Mouse (Mus musculus) naive thymus-derived CD4-positive, alpha-beta T cell, adult 2 months (primary cell): ENCODE data around the gene Cks1b.

ENCODE experiments used
- DNase-seq: peaks from one replicate; pipeline ENCODE4 v3.0.0-alpha.2; 2011; ENCODE audit warnings: low read depth

Cks1b gene

DNA sequence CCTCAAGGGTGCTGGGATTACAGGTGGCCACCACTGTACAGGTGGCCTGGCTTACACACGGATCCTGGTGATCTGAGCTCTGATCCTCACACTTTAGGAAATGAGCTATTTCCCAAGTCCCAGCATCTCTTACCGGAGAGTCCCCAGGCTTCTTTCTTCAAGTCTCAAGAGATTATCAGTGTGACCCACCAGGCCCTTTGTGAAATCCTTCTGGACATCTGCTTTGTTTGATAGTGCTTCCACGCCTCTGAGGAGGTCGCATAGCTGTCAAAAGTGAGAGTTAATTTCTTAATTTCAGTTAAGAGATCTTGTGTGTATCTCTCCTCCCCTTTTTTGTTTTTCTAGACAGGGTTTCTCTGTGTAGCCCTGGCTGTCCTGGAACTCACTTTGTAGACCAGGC, 7.7 kb upstream of the Cks1b start:
- no peak for DNase-seq

DNA sequence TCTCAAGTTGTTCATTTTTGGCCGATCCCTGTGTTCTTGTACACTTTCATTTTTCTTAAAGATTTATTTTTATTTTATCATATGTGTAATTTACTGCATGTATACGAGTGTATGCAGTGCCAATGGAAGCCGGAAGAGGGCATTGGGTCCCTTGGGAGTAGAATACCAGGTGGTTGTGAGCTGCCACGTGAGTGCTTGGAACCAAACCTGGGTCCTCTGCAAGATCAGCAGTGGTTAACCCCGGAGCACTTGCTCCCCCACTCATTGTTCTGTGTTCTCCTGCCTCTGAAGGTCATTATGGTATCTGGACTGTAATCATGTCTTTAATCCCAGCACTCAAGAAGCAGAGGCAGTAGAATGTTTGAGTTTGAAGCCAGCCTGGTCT, 7.0 kb upstream of the Cks1b start:
- DNase-seq: no peak

DNA sequence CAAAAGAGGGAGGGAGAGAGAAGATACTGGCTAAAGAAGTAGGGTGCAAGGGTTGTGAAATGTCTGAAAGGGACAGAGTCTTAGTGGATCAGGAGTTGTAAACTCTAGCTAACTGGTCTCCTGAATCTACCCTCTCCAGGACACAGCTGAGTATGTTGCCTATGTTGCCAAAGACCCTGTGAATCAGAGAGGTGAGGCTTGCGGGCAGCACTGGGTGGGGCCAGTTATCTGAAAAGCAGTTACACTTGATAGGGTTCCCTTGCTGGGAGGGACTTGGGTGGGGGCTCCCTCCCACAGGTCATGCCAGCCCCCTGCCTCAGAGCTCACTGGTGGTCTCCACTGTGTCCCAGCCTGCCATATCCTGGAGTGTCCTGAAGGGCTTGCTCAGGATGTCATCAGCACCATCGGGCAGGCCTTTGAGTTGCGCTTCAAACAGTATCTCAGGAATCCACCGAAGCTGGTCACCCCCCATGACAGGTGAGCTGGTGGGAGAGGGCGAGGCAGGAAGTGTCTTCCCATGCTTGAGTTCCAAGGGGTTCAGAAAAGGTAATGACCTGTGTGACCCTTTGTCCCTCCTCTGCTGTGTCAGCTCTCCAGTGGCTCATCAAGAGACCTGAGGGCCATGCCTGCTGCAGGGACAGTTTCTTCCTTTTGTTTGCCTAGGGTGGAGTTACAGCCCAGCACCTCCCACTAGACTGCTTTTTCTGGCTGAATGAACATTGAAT, 6.4 kb upstream of the Cks1b start:
- DNase-seq: no peak

DNA sequence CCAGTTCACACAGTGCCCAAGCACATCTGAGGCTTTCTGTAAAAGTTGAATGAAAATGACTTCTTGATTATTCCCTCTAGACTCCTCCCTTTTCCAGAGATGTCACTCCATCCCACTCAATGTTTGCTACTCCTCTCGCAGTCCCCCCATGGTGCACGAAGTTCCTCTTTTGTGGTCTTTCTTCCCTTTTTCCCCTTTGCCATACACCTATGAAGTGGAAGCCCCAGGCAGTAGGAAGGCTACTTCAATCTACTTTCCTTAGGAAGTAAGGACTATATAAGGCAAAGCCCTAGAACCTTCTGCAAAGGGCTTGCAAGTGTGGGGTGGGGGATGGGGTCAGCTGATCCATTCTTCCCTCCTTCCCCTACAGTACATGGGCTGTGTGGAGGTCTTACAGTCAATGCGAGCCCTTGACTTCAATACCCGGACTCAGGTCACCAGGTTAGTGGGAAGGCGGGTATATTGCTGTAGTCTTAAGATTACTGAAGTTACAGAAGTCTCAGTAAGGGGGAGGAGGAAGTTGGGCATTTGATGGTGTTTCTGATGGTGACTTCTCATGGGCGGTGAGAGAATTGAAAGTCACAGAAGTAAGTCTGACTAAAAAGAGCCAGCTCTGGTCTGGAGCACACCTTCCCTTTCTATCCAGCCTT, 4.5 kb upstream of the Cks1b start:
- DNase-seq: no peak

DNA sequence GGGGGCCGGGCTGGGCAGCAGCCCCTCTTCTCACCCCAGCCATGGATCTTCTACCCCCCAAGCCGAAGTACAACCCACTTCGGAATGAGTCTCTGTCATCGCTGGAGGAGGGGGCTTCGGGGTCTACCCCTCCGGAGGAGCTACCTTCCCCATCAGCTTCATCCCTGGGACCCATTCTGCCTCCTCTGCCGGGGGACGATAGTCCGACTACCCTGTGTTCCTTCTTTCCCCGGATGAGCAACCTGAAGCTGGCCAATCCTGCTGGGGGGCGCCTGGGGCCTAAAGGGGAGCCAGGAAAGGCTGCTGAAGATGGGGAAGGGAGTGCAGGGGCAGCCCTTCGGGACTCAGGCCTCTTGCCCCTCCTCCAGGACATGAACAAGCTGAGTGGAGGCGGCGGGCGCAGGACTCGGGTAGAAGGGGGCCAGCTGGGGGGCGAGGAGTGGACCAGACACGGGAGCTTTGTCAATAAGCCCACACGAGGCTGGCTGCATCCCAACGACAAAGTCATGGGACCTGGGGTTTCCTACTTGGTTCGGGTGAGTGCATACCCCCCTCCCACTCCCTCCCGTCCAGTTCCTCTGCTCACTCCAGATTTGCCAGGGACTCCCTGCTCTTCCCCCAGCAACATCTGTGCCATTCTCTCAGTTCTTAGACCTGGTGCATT, 3.8 kb upstream of the Cks1b start:
- no peak for DNase-seq

- DNase-seq: no peak
These were observed 3.0 kb upstream of the Cks1b start for GRCm38 (mm10) chr3:89421002-89421774.

DNA sequence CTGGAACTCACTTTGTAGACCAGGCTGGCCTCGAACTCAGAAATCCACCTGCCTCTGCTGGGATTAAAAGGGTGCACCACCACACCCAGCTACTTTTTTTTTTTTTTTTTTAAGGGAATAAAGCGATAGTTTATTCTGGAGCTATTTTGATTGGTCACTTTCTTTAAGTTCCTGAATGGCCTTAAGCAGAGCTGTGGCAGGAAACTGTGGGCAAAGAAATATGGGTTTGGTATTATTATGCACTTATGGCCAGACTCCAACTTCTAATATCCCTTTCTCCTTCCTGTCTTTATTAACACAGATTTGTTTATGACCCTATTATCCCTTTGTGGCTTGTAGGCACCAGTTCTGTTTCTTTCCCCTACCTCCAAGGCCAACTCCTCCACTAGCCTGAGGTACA, 2.2 kb upstream of the Cks1b start:
- no peak for DNase-seq

DNA sequence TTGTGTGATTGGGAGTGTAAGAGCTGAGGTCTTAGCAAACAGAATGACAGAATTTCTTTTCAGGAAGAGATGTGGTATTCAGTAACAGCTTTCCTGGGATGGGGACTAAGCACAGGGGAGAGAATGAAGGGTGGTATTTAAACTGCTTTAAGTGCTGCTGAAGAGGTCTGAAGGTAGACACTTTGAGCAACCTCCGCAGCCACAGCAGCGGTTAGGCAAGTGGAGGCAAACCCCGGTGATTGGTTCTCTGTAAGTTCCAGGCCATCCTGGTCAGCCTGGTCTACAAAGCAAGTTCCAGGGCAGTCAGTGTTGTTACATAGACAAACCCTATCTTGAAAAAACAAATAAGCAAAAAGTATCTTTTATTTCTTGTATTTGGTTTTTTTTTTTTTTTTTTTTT, 1.8 kb upstream of the Cks1b start:
- DNase-seq: no peak

DNA sequence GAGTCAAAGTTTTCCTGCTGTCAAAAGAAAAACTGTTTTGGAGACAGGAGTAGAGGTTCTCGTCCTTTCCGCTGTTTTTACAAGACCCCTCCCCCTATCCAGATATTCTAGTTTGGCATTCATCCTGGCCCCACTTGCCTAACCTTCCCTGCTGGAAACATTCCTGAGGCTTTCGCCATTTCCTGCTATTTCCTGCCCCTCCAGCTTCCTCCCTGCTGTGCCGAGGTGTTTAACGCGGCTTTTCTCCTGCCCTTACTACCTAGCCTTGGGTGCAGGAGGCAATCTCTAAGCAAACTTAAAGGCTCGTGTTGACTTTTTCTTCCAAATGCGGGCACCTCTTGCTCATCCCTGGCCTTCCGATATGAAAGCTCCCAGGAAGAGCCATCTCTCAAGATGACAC, 1.4 kb upstream of the Cks1b start:
- no peak for DNase-seq

GRCm38 (mm10) chr3:89418861-89419250, 673 bp upstream of the Cks1b start:
- DNase-seq: no peak

DNA sequence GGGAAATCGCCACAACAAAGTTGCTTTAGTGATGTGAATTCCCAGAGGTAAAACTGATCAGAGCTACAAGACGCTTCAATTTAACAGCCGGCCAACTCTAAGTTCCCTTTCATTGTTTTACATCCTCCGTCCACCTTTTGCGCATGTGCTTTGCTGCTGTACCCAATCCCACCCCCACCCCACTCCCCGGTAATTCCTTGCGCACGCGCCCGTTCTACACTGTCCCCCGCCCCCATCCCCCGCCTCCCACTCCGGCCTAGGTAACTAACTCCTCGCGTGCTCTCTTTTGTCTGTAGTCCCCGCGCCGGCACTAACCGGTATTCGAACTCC, 378 bp downstream of the Cks1b start:
- no peak for DNase-seq

DNA sequence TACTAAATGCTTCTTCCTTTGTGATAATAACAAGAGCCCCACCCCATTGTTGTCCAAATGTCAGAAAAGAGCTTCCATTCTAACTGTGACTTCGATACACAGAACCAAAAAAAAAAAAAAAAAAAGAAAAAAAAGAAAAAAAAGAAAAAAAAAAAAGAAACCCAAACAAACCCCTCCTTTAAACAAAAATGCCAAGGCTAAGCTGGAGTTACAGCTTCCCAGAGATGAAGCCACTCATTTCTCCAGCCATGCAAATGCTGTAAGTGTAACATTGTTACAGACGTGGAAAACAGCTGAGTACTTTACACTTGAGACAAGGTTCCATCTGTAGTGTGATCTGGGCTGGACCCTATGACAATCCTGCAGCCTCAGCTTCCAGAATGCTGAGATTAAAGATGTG, 1.1 kb downstream of the Cks1b start:
- DNase-seq: no peak

DNA sequence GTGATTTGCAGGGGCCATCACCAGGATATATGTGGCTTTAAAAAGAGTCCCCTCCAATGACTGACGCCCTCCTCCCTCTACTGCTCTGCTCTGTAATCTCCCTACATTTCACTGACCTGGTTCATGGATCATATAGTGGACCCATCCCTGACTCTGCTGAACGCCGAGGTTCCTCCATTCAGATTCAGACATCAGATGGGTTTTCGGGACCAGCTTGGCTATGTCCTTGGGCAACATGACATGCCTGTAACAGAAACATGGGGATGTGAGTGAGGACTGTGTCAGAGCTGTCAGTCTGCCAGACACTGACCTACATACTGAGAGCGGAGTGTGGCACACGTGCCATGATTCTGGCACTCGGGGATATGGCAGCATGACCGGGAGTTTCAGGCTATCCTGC, 2.0 kb downstream of the Cks1b start:
- no peak for DNase-seq

GRCm38 (mm10) chr3:89411490-89412393, 6.4 kb downstream of the Cks1b start, which contains the start of gene Flad1:
Gene Flad1 (minus strand): TSS chr3:89411870.
- DNase-seq: peak; percentile 100

GRCm38 (mm10) chr3:89410864-89411263, 7.3 kb downstream of the Cks1b start:
- no peak for DNase-seq

GRCm38 (mm10) chr3:89409701-89410100, 8.5 kb downstream of the Cks1b start:
- DNase-seq: no peak

GRCm38 (mm10) chr3:89408448-89408847, 9.7 kb downstream of the Cks1b start:
- no peak for DNase-seq

DNA sequence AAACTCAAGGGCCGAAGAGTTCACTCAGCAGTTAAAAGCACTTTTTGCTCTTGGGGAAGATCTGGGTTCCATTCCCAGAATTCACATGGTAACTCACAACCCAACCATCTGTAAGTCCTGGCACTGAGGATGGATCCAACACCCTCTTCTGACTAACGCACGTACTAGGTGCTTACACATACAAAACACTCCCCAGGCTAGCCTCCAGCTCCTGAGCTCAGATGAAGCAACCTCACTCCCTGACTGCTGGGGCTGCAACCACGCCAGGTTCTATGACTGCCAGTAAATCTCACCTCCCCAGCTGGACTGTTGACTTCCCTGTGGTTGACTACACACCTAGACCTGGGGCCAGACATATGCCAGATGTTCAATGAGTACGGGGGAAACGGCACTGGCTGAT, 11.3 kb downstream of the Cks1b start:
- no peak for DNase-seq

DNA sequence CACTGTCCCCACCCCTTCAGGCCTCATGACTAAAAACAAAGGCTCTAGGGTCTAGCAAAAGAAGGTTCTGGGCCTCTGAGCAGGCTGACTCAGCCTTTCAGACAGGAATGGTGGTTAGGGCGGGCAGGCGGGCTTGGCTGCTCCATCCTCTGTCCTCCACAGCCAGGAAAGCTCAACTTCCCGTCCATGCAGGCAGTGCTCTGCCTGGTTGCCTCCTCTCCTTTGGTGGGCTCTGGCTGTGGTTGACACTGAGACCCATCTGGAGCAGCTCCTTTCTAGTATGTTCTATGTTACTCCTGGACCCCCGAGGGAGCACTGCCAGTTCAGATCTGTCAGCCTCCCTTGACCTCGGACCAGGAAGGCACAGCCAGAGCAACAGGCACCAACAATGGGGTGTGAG, 15.5 kb downstream of the Cks1b start, which contains the start of gene Lenep:
Gene Lenep, minus strand, starts transcription at position 101 of the 400 bp plus-strand sequence.
- no peak for DNase-seq

DNA sequence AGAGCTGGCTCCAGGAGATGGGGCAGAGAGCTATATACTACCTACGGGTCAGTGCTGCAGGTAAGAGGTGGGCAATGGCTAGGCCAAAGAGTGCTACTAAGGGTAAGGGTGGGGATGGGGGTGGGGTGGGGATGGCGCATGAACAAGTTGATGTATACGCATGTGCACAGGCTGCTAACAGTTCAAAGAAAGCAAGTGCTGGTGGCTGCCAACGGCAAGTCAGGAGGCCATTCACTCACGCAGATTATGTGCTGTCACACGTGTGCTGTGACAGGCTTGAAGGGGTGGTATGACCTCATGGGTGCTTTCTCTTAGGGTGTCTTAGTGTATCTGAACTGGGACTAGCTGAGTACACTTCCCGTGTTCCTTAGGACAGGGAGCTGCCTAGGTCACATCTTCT, 16.9 kb downstream of the Cks1b start:
- DNase-seq: no peak

DNA sequence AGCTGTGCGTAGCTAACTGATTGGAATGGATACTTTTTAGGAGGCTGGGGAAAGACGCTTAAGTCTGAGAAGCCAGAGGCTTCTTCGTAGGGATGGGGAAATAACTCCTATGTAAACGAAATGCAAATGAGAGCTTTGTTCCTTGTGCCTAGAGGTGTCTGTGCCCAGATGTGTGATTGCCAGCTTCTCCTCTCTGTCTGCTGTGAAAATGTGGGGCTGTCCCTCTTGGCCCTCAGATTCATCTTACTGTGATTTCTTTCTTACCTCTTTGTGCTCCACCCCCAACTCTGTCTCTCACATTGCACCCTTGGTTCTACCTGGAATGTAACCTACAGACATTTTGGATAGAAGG, 21.6 kb downstream of the Cks1b start:
- no peak for DNase-seq
